Mouse (Mus musculus): ENCODE results near the gene Nrxn3.

Gene Nrxn3

GRCm38 (mm10) chr12:88926306-88926705 is 203.6 kb downstream of the Nrxn3 start:
- DNase-seq (ENCODE audit: low spot score in 2 of 2), result no peak

GRCm38 (mm10) chr12:88931713-88932112 is 209.0 kb downstream of the Nrxn3 start:
- peak in 1 of 2 experiments; percentile 23 for DNase-seq (ENCODE audit: low spot score in 2 of 2)

DNA sequence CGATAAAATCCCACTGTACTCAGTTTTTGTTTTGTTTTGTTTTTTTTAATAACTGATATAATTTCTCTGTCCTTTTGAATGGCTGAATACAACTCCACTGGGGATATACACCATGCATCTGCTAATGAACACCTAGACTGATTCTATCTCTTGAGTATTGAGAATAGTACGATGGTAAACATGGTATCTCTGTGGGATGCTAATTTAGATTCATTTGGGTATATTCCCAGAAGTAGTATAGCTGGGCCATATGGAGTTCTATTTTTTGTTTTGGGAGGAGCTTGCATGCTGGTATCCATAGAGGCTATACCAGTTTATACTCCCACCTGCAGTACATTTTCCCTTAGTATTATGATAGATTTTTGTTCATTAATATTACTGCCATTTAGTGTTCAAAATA is 217.0 kb downstream of the Nrxn3 start:
- no peak for DNase-seq (ENCODE audit: low spot score in 2 of 2)

DNA sequence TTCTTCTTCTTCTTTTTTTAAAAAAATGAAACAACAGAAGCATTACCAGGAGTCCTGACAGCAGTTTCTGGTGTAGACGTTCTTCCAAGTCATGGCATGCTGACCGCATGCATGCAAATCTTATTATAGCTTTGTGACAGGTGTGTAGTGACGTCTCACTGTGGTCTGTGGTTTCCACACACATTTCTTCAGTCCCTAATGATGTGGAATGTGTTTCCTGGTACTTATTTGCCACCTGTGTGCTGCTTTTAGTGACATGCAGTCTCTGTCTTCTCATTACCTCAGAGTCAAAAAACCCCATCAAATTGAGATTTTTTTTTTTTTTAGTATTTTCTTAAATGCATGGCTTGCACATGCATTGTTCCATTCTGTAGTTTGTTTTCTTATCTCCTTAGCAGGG is 222.3 kb downstream of the Nrxn3 start:
- no peak for DNase-seq (ENCODE audit: low spot score in 2 of 2)

DNA sequence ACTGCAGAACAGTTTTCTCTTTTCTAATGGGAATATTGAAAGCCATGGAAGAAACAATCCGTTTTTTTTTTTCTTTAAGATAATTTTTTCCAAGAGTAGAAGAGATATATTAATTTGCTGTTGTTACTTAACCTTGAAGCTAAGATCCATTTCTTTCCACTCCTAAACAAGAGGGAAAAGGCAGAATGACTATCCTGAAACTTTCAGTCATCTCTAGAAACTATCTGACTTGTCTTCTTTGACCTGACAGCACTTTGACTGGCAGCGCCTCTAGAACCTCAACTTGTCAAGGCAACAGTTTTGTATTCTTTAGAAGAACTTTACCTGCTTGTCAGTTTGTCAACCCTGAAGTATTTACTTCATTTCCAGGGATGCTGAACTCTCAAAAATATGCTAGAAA is 227.2 kb downstream of the Nrxn3 start:
- DNase-seq (ENCODE audit: low spot score in 2 of 2), result no peak

GRCm38 (mm10) chr12:88952937-88953600 is 230.4 kb downstream of the Nrxn3 start:
- no peak for DNase-seq (ENCODE audit: low spot score in 2 of 2)

DNA sequence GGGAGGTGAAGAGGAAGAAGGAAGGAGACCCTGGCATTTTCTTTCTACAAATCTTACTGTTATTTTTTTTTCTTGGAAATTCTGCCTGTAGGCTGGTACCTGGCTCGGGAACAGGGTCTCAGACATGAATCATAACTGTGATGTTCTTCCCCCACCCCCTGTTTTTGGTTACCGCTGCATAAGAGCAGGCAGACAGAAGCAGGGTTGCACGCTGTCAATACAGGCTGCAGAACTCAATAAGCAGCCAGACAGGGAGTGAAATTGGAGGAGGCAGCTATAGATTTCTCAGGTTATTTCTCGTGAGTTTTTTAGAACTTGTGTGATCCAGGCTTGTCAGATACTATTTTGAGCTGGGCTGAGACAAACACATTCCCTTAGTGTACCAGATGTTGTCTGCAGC is 231.1 kb downstream of the Nrxn3 start:
- no peak for DNase-seq (ENCODE audit: low spot score in 2 of 2)

GRCm38 (mm10) chr12:88957431-88957830 is 234.8 kb downstream of the Nrxn3 start:
- DNase-seq (ENCODE audit: low spot score in 2 of 2), result no peak

DNA sequence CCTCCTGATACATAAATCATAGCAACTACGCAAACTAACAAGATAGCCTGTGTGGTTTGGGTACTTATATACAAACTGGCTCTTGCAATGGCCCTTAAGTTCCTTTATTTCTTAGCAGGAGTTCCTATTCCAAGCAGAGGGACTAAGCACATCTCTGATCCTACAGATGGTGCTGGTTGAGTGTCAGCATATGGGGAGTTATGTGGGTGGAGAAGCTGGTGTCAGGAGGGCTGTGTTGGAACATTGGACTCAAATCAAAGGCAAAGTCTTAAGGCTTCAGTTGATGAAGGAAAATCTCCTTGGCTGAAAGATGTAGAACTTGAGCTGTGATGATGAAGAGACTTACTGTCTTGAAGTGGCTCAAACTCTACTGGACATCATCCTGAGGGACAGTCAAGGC is 238.1 kb downstream of the Nrxn3 start:
- no peak for DNase-seq (ENCODE audit: low spot score in 2 of 2)

DNA sequence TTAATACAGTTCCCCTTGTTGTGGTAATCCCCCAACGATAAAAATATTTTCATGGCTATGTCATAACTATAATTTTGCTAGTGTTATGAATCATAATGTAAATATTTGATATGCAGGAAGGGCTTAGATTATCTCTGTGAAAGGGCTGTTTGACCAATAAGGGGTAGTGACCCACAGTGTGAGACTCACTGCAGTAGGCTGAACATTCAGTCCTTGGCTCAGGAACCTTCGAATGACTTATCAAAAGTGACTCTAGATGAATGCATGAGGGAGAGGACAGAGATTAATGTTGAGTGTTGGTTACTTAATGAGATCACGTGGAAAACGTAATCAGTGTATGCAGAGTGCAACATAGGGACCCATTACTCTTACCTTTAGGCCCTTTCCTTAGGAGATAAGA is 243.7 kb downstream of the Nrxn3 start:
- DNase-seq (ENCODE audit: low spot score in 2 of 2), result no peak

DNA sequence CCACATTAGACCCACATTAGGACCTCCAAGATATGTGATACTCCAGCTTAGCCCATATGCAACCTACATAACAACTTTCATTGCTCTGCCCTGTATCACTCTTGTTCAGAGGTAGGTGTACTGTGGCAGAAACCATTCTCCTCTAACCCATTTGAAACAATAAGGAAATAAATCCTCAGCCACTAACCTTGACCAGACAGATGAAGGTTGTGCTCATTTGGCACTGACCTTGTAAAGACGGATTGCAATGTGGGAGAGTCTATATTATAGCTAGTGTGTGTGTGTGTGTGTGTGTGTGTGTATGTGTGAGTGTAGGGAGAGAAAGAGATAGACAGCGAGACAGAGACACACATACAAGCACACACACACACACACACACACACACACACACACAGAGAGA is 253.9 kb downstream of the Nrxn3 start:
- no peak for DNase-seq (ENCODE audit: low spot score in 2 of 2)

DNA sequence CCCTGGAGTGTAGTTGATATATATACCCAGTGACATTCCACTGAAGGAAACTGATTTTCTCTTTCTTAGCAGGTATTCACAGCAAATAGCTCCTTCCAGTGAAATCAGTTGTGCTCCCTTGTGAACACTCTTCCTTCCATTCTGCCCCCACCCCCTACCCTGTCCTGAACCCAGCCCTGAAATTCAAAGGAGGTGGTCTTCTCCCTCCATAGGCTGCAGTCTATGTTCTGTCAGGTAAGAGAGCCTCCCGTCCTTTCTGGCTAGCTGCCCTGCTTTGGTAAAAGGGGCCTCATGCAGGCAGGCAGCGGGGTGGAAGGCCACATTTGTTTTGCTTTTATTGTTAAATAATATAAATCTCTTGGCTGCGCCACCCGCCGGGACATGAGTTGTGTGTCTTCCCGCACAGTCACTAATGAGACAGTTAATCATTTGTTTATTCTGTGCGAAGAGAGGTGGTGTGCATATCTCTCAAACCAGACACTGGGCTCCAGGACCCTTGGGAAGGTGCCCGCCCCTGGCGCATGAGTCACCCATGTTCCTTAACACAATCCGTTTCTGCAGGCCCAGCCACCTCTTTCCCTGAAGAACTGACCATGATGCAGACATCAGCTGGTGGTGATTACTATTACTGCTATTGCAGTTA is 261.1 kb downstream of the Nrxn3 start:
- DNase-seq (ENCODE audit: low spot score in 2 of 2), result peak in 1 of 2 experiments; percentile 3

GRCm38 (mm10) chr12:88984375-88984774 is 261.7 kb downstream of the Nrxn3 start:
- DNase-seq (ENCODE audit: low spot score in 2 of 2), result no peak

DNA sequence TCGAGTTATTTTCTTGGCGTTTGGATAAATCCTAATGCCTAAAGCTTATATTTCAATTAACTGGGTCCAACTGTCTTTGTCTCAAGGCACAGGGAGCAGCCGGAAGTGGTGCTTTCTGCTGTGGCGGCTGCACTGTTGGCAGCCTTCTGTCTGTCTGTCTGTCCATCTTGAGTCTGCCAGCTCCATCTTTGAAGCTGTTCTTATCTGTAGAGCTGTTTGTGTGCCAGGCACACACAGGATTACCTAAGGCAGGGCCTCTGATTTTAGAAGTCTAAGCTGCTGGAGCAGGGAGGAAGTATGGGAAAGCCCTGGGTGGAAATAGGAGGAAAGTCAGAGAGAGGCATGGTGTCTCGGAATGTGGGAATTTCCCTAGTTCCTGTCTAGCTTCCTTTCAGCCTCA is 262.1 kb downstream of the Nrxn3 start:
- DNase-seq (ENCODE audit: low spot score in 2 of 2), result no peak

GRCm38 (mm10) chr12:88987046-88987445 is 264.4 kb downstream of the Nrxn3 start:
- peak in 1 of 2 experiments; percentile 14 for DNase-seq (ENCODE audit: low spot score in 2 of 2)

DNA sequence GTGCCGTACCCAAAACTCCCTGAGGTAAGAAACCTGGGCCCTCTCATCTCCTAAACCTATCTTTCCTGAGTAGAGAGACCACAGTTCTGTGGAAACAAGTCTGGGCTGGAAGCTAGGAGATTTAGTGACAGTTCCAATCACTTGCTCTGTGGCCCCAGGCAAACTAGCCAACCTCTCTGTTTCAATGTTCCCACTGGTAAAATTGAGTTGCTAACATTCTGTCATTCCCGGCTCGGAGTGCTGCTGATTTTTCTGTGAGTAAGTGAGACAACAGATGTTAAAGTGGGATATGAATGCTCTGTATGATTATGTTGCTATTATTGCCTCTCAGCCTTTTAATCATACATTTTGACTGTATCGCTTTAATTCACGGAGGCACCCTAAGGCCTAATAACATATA is 268.1 kb downstream of the Nrxn3 start:
- no peak for DNase-seq (ENCODE audit: low spot score in 2 of 2)

DNA sequence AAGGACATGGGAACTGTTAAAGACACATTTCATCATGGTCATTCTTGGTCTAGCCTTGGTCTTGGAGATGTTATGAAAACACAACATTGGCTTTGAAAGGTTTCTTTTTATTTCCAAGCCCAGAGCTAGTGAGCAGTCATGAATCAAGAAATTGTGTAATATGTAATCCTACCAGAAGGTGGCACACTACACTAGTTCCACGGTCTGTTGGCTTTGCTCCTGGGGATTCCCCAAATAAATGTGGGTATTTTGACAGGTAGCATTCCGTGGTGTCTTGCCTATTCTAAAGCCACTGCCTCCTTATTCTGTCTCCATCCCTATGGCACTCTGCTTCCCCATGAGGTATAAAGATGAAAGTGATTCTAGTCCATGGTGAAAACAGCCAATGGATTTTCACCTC is 269.5 kb downstream of the Nrxn3 start:
- DNase-seq (ENCODE audit: low spot score in 2 of 2), result no peak

DNA sequence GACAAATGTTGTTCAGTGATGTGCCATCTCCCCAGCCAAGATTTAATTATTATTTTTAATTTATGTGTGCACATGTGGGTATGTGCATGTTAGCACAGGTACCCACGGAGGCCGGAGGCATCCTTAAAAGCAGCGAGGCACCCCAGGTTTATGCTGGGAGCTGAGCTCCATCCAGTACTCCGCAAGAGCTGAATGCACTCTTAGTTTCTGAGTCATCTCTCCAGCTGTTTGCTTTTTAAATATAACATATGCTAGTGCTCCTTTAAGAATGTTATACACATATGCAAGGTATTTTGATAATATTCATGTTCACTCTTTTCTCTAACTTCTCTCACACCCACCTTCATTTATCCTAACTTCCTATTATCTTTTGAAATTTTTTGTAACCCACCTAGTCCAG is 271.1 kb downstream of the Nrxn3 start:
- DNase-seq (ENCODE audit: low spot score in 2 of 2), result no peak

DNA sequence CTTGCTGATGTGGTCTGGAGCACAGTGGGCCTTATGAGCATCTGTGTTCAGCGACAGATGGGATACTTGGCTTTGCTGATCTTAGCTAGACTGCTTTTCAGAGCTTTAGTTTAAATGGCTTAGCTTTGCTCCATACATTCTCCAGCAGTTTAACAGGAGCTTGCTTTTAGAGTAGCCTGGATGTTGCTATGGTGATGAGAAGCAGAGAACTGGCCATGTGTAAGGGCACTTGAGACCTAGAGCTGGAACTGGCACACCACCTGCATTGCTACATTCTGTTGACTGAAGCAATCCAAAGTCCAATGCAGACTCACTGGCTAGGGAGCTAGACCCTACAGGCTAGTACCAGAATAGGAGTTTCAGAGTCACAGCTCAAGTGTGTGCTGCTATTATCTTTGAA is 293.8 kb downstream of the Nrxn3 start:
- DNase-seq (ENCODE audit: low spot score in 2 of 2), result no peak

GRCm38 (mm10) chr12:89025180-89025579 is 302.5 kb downstream of the Nrxn3 start:
- no peak for DNase-seq (ENCODE audit: low spot score in 2 of 2)

DNA sequence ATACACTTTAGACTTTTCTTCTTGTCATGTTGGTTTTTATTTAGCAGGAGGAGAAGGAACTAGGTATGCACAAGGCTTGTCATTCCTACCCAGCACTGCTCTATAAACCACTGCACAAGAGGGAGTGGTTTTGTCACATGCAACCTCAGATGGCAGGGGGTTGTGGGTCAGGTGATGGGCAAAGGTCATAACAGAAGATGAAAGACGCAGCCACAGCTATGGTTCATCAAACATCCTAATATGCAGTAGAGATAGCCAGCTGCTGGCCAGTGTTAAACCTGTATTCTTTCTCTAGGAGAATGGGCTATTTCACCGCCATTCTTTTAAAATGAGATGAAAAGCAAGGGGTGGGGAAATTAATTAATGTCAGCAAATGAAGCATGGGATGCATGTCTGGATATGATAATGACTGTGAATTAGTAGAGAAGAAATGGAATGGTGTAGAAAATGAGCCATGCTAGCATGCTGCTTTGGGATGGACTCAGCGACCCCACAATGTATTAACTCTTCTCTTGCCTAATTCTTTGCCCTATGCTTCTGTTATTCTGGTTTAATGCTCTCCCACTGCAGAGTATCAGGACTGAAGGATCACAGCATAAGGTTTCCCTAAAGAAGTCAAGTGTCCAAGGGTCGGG is 313.4 kb downstream of the Nrxn3 start:
- no peak for DNase-seq (ENCODE audit: low spot score in 2 of 2)

DNA sequence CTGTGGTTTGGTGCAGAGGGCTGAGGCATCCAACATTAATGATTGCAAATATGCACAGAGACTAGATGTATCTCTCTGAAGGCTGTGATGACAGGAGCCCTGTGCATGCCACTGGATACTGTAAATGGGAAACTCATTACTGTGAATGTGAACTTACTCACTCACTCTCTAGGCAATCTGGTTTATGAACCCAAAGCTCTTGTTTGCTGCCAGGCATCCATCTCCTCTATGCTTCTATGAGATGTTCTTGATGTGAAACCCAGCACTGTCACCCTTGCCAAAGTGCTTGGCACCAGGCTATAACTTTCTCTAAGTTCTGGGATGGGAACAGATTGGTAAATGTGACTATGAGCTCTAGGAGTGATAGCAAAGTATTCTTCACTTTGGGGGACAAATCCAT is 317.5 kb downstream of the Nrxn3 start:
- DNase-seq (ENCODE audit: low spot score in 2 of 2), result no peak

- peak in 1 of 2 experiments; percentile 62 for DNase-seq (ENCODE audit: low spot score in 2 of 2)
Measured at GRCm38 (mm10) chr12:89041429-89042107, 318.9 kb downstream of the Nrxn3 start.

Data from cerebellum, postnatal 4 days (tissue).